Mouse (Mus musculus) cerebellum, postnatal 10 days (tissue): ENCODE data around the gene Tmem59l.

Experiments used
- DNase-seq, 2 experiments: peaks; one replicate each; pipeline ENCODE4 v3.0.0; 2021; ENCODE audit warnings: mixed read lengths in 2 of 2

The Tmem59l gene

GRCm38 (mm10) chr8:70506328-70507026 lies 19.3 kb upstream of the Tmem59l start, which contains the start of gene Rex1bd:
Gene Rex1bd (minus strand): TSS chr8:70506752.
- peak; percentile 97 to 98 for DNase-seq

GRCm38 (mm10) chr8:70505698-70506327 lies 18.7 kb upstream of the Tmem59l start:
- DNase-seq, result peak in 1 of 2 experiments; percentile 49

- peak; percentile 94 to 97 for DNase-seq
These were observed 17.7 kb upstream of the Tmem59l start for GRCm38 (mm10) chr8:70504851-70505250.

- peak; percentile 72 to 80 for DNase-seq
These were observed 17.1 kb upstream of the Tmem59l start for GRCm38 (mm10) chr8:70504291-70504716.

- DNase-seq, result peak; percentile 84 to 88
These were observed 16.0 kb upstream of the Tmem59l start for GRCm38 (mm10) chr8:70503062-70503750.

- DNase-seq, result no peak
These were observed 15.4 kb upstream of the Tmem59l start for GRCm38 (mm10) chr8:70502540-70502939.

- peak; percentile 77 to 89 for DNase-seq
These were observed 14.8 kb upstream of the Tmem59l start for GRCm38 (mm10) chr8:70501820-70502529.

GRCm38 (mm10) chr8:70500386-70501301 lies 13.5 kb upstream of the Tmem59l start:
- DNase-seq, result peak; percentile 70 to 72

GRCm38 (mm10) chr8:70495771-70496062 lies 8.6 kb upstream of the Tmem59l start:
- no peak for DNase-seq

- no peak for DNase-seq
These were observed 8.0 kb upstream of the Tmem59l start for GRCm38 (mm10) chr8:70495001-70495770.

GRCm38 (mm10) chr8:70494416-70494945 lies 7.3 kb upstream of the Tmem59l start:
- no peak for DNase-seq

- no peak for DNase-seq
These were observed 6.7 kb upstream of the Tmem59l start for GRCm38 (mm10) chr8:70493692-70494415.

GRCm38 (mm10) chr8:70492664-70493640 lies 5.8 kb upstream of the Tmem59l start, which contains the start of gene Crlf1:
Gene Crlf1 (plus strand): TSS chr8:70493158.
- no peak for DNase-seq

- no peak for DNase-seq
These were observed 3.8 kb upstream of the Tmem59l start for GRCm38 (mm10) chr8:70490880-70491495.

- DNase-seq, result no peak
These were observed 3.1 kb upstream of the Tmem59l start for GRCm38 (mm10) chr8:70490061-70490879.

- DNase-seq, result no peak
These were observed 2.4 kb upstream of the Tmem59l start for GRCm38 (mm10) chr8:70489576-70489975.

- no peak for DNase-seq
These were observed 1.8 kb upstream of the Tmem59l start for GRCm38 (mm10) chr8:70488931-70489470.
